Mouse (Mus musculus) brain, embryonic 14.5 days (tissue): ENCODE results near the gene Shtn1.

ENCODE experiments used
- CTCF ChIP-seq: fragments of 200-500 bp; IDR thresholded peaks from 2 replicates; pipeline ENCODE4 v1.5.1; 2012; ENCODE audit warnings: inconsistent platforms, mild to moderate bottlenecking, moderate library complexity, borderline replicate concordance; ENCODE audit not compliant: insufficient read depth, insufficient read length; ENCODE audit errors: extremely low read depth
- POLR2A ChIP-seq: fragments of 200-500 bp; IDR thresholded peaks from 2 replicates; pipeline ENCODE4 v1.6.1; 2012; ENCODE audit warnings: mild to moderate bottlenecking, inconsistent platforms, borderline replicate concordance; ENCODE audit not compliant: poor library complexity, insufficient read depth, insufficient read length, severe bottlenecking; ENCODE audit errors: extremely low read depth

GRCm38 (mm10) chr19:59066670-59067069 is 9.2 kb downstream of the Shtn1 start:
- TF ChIP-seq POLR2A = no peak
- TF ChIP-seq CTCF = no peak
